7 mouse cellular contexts compared by ENCODE assay signal in genomic region chr5:111414192-111414591, GRCm38 (mm10). TPM values are rescaled to one million over a fixed set of nuclear protein-coding genes. Genes with fewer than 3 reads are reported as not detected.
DNase-seq lines count a peak whose midpoint lies in the region; ATAC-seq lines count a peak whose summit lies in the region.

No protein-coding gene starts in this region.

- peak; percentile 61 for DNase-seq in R1 (ENCODE audit: low read depth, low spot score)
- DNase-seq in cerebellum, postnatal 25 days, result peak; percentile 42 to 64
- peak; percentile 91 for DNase-seq in gastrocnemius, postnatal 10 days
- DNase-seq in left cerebral cortex, postnatal 4 days, result peak; percentile 87
- peak; percentile 16 to 67 for DNase-seq in spleen, postnatal 10 days (ENCODE audit: low spot score in 2 of 2)

- peaks cover 12% of the 10 kb centered on the region for H3K27me3 ChIP-seq in intestine, embryonic 16.5 days (replicated peaks; ENCODE audit: control insufficient read depth, insufficient read depth, low read length)
- H3K27me3 ChIP-seq in midbrain, embryonic 13.5 days, result peaks cover 18% of the 10 kb centered on the region; the same call in 1 of the 2 replicates

- peak; percentile 36; the same call in 1 of the 2 replicates for ATAC-seq in intestine, embryonic 16.5 days
- peak; percentile 43 for ATAC-seq in midbrain, embryonic 13.5 days

- H3K4me1 ChIP-seq in intestine, embryonic 16.5 days (ENCODE audit: control insufficient read depth, insufficient read depth, low read length), result peaks cover 14% of the 10 kb centered on the region
- peaks cover 39% of the 10 kb centered on the region for H3K4me1 ChIP-seq in midbrain, embryonic 13.5 days (replicated peaks)

- no peak overlapping the region for H3K4me3 ChIP-seq in intestine, embryonic 16.5 days (ENCODE audit: low read length)
- H3K4me3 ChIP-seq in midbrain, embryonic 13.5 days (replicated peaks), result peak overlapping the region; percentile 97

- no peaks in the 10 kb centered on the region for H3K36me3 ChIP-seq in intestine, embryonic 16.5 days (ENCODE audit: control insufficient read depth, insufficient read depth, low read length)
- peaks cover 8% of the 10 kb centered on the region for H3K36me3 ChIP-seq in midbrain, embryonic 13.5 days

- 2% methylated on average over 5 of the region's 5 CpGs for WGBS in intestine, embryonic 16.5 days
- 0% methylated on average over 5 of the region's 5 CpGs for WGBS in midbrain, embryonic 13.5 days

- H3K4me2 ChIP-seq in intestine, embryonic 16.5 days (ENCODE audit: low read depth, low read length), result no peak overlapping the region
- H3K4me2 ChIP-seq in midbrain, embryonic 13.5 days (replicated peaks), result peak overlapping the region; percentile 100

- intact Hi-C loops in left cerebral cortex, postnatal 4 days (cut with DNase I), result loop anchor here (2.0 to 10.0 kb wide), 3 partner anchors 431 to 791 kb away; no protein-coding TSS in a partner anchor

- no peak overlapping the region for H3K27ac ChIP-seq in intestine, embryonic 16.5 days (ENCODE audit: low read length)
- H3K27ac ChIP-seq in midbrain, embryonic 13.5 days, result peak overlapping the region; percentile 97

- H3K9me3 ChIP-seq in intestine, embryonic 16.5 days (ENCODE audit: control insufficient read depth, low read length), result no peaks in the 10 kb centered on the region
- no peaks in the 10 kb centered on the region for H3K9me3 ChIP-seq in midbrain, embryonic 13.5 days

- H3K9ac ChIP-seq in intestine, embryonic 16.5 days (ENCODE audit: low read depth, low read length), result no peak overlapping the region
- H3K9ac ChIP-seq in midbrain, embryonic 13.5 days (replicated peaks), result peak overlapping the region; percentile 80

RNA-seq across cellular contexts. Expression of gene Mn1, which starts 3.0 kb away (rescaled TPM):
- total RNA-seq in gastrocnemius, postnatal 10 days (2021), result 10 to 100 TPM; 19.6 to 30.4 TPM
- 7.2 and 7.4 TPM in 2 replicates for polyA plus RNA-seq in intestine, embryonic 16.5 days (2015; fragmentation: Nextera tagmentation; extraction: Ambion mirVana)
- 100 to 1,000 TPM; 129 to 135 TPM for total RNA-seq in left cerebral cortex, postnatal 4 days (2021)
- 60.2 and 73.1 TPM in 2 replicates for polyA plus RNA-seq in midbrain, embryonic 13.5 days (2015; fragmentation: Nextera tagmentation; extraction: Ambion mirVana)

Comparison
In these comparisons a context has a peak if more than half of its experiments do, and no peak if none do; other contexts are left out.
1. RNA of gene Mn1, which starts 3.0 kb away (total RNA-seq): 129 to 135 TPM in left cerebral cortex, postnatal 4 days; 19.6 to 30.4 TPM in gastrocnemius, postnatal 10 days; every median in the first group is over 4 times any median in the second.
2. Peak in every context shown above with its lines, with median percentiles within 50 percentile points of each other: DNase-seq.